Mouse (Mus musculus) embryonic stem cell, embryonic (primary cell): Measurements from ENCODE around the gene Fbxo42.

Experiments used
- CTCF ChIA-PET, 4 experiments: fragments of 300-600 bp in 2 of 4; fragments of 350-600 bp in 2 of 4; sonication (Branson Sonifier 250); formaldehyde crosslinking; loops; one replicate each; lab custom pipeline; 2022; ENCODE audit warnings: inconsistent platforms in 2 of 4; lab: Charles Lee
- POLR2A ChIA-PET, 4 experiments: fragments of 300-600 bp in 2 of 4; fragments of 350-600 bp in 2 of 4; sonication (Branson Sonifier 250); formaldehyde crosslinking; loops; one replicate each; lab custom pipeline; 2022; ENCODE audit warnings: antibody characterized with exemption in 4 of 4, inconsistent platforms in 1 of 4; lab: Charles Lee

Gene Fbxo42

GRCm38 (mm10) chr4:141146491-141147033, 1.2 kb upstream of the Fbxo42 start:
- ChIA-PET POLR2A (interaction anchor here (0.7 to 14.7 kb wide), 24 partner anchors 10 to 238 kb away, joined by 3 to 160 read pairs (median 4); partner anchors contain the start of gene Szrd1 (in 1 of the 4)), CTCF (interaction anchor here in 3 of 4 experiments (0.6 to 1.7 kb wide), 23 partner anchors 10 to 125 kb away, joined by 3 to 46 read pairs (median 4); no protein-coding TSS in a partner anchor)

DNA sequence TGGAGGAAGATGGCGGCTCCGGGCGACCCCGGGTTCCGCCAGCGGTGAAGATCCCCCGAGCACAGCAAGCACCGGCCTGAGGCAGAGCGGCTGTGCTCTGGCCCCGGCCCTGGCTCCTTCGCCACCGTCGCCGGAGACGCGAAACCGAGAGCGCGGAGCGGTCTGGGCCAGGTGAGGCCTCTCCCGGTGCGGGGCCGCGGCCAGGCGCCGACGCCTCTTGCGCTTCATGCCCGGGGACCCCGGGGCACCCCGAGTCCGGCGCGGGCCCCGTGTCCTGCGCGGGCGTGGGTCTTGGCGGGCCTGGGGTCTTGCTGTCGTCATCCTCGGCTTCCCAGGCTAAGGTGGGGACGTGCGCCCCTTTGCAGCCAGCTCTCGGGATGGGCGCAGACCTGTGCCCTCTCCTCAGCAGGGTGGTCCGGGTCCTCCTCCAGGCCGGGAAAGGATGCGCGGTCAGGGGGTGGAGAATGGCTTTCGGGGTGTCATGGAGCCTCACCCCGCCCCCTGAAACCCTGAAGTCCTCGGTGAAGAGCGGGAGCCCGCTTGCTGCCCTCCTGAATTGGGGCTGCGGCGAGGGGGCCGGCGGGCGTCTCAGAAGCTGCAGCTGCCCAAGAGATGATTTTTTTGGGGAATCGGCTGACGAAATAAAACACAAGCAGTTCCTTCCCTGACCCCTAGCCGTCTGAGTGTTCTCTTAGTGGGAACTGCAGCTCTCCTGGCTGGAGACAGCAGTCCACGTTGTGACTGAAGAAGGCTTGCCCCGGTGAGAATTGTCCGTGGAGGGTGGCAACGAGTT, 492 bp downstream of the Fbxo42 start:
- CTCF ChIA-PET = interaction anchor here (0.5 to 1.9 kb wide), 38 partner anchors 9 to 1222 kb away, joined by 3 to 46 read pairs (median 4); partner anchors contain the start of genes Necap2 (in 2 of the 4) and Szrd1 (in 1 of the 4)
- POLR2A ChIA-PET = interaction anchor here (0.6 to 14.7 kb wide), 50 partner anchors 9 to 504 kb away, joined by 3 to 160 read pairs (median 3); partner anchors contain the start of genes Szrd1 (in 3 of the 4), Necap2 (in 1 of the 4) and Tmem82 (in 1 of the 4)

DNA sequence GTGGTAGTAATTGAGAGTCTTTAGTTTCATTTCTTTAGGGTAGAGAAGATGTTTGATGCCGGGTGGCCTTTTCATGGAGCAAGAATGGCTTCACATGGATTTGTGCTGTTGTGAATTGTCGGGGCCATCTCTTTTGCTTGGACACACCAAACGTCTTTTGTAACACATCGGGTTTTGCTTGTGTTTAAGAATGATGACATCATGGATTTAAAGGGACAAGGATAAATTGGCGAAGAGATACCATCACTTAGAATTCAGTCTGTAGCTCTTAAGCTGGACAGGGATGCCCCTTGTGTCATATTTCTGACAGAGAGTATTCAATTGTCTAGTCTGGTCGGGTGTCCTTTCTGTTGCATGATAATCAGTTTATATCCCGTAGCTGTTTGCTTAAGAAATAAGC, 1.4 kb downstream of the Fbxo42 start:
- ChIA-PET CTCF (interaction anchor here in 1 of 4 experiments (1.0 kb wide), 1 partner anchor 16 kb away, joined by 3 read pairs; no protein-coding TSS in a partner anchor), POLR2A (interaction anchor here (0.6 to 14.7 kb wide), 10 partner anchors 10 to 134 kb away, joined by 3 to 160 read pairs (median 6); partner anchors contain the start of gene Szrd1 (in 2 of the 4))

DNA sequence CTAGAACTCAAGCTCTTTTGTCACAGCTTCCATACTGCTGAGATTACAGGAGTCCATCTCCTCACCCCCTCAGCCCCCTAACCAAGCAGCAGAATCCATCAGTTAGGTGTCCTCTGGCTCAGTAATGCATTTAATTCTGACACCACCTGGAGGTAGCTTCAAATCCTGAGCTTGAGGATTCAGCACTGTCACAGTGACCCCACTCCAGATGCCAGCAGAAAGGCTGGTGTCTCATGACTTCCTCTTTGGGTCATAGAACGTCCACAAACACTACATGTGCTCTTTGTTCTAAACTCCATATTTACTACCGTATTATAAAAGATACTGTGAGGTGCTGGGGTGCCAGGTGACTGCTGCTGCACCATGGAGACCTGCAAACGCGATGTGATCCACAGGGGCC, 9.8 kb downstream of the Fbxo42 start:
- ChIA-PET CTCF (interaction anchor here in 3 of 4 experiments (0.6 to 2.5 kb wide), 5 partner anchors 8 to 120 kb away, joined by 3 to 9 read pairs (median 4); partner anchors contain the start of gene Fbxo42 (in 1 of the 3)), POLR2A (interaction anchor here in 3 of 4 experiments (0.8 to 12.0 kb wide), 6 partner anchors 9 to 13 kb away, joined by 4 to 160 read pairs (median 6); partner anchors contain the start of genes Fbxo42 (in 2 of the 3) and Szrd1 (in 1 of the 3))

DNA sequence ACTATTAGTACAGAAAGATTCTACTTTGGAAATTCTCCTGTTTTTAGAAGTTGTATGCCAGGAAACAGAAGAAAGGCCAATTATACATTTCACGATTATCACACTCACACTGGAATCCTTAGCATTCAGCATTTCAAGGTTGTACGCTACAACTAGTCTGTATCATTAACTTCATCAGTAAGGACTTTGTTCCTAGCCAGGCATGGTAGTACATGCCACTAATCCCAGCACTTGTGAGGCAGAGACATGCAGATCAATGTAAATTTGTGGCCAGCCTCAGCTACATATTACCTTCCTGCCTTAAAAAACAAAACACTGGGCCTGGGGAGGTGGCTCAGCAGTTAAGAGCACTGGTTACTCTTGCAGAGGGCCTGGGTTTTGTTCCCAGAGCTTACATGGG, 10.9 kb downstream of the Fbxo42 start:
- POLR2A ChIA-PET = interaction anchor here (0.7 to 12.0 kb wide), 11 partner anchors 9 to 126 kb away, joined by 3 to 160 read pairs (median 3); partner anchors contain the start of genes Fbxo42 (in 3 of the 4) and Szrd1 (in 1 of the 4)
- CTCF ChIA-PET = interaction anchor here in 3 of 4 experiments (0.6 to 2.5 kb wide), 6 partner anchors 8 to 405 kb away, joined by 3 to 12 read pairs (median 6); partner anchors contain the start of gene Fbxo42 (in 2 of the 3)

DNA sequence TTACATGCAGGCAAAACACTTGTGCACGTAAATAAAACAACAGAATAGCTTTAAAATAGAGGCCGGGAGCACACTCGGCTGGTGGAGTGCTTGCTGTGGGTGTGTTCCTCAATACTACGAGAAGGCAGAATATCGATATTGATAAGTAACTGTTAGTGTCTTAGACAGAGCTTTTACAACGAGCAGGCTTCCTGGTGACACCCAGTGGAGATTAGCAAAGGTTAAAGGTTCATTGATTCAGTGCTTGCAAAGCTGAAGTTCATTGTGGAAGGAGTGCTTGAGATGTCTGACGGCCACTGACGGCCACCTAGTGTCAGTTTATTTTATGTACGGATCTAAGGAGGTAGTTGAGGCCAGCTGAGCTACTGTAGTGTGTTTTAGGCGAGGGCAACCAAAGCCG, 11.4 kb downstream of the Fbxo42 start:
- ChIA-PET CTCF (interaction anchor here in 3 of 4 experiments (0.6 to 2.5 kb wide), 12 partner anchors 7 to 1129 kb away, joined by 3 to 12 read pairs (median 4); partner anchors contain the start of gene Fbxo42 (in 2 of the 3)), POLR2A (interaction anchor here (0.7 to 12.0 kb wide), 10 partner anchors 9 to 126 kb away, joined by 3 to 160 read pairs (median 3); partner anchors contain the start of genes Fbxo42 (in 3 of the 4) and Szrd1 (in 1 of the 4))

DNA sequence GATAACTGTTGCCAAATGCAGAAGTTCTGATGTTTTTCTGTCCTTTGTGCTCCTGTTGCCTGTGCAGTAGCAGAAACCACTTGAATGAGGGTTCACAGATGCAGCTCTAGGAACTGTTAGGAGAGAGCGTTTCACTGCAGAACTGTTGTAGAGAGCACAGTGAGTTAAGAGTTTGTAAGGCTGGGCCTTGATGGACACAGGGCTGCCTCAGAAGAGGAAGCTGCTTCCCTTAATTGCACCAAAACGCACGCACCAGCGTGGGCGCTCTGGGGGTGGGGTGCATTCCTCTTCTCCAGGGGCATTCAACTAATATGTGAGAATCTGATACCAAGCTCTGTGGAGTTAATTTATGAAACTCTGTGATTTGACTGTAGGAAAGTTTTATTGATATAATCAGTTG, 12.0 kb downstream of the Fbxo42 start:
- POLR2A ChIA-PET = interaction anchor here (0.6 to 12.0 kb wide), 8 partner anchors 8 to 125 kb away, joined by 3 to 160 read pairs (median 3); partner anchors contain the start of genes Fbxo42 (in 2 of the 4) and Szrd1 (in 1 of the 4)
- CTCF ChIA-PET = interaction anchor here in 2 of 4 experiments (0.6 to 1.8 kb wide), 11 partner anchors 8 to 1130 kb away, joined by 3 to 12 read pairs (median 3); partner anchors contain the start of gene Fbxo42 (in 2 of the 2)

DNA sequence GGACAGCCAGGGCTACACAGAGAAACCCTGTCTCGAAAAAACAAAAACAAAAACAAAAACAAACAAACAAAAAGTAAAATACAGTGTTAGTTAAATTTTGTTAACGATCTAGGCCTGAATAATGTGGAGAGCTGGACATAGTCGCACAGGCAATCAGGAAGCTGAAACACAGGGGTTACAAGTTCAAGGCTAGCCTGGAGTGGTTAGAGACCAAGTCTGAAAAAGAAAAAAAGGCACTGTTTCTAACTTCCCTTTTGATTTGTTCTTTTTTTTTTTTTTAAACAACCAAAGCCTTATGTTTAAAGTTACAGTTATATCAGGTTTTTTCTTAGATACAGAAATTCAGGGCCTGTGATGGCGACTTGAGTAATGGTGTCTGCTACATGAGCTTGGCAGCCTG, 12.5 kb downstream of the Fbxo42 start:
- ChIA-PET POLR2A (interaction anchor here (0.5 to 12.0 kb wide), 10 partner anchors 8 to 150 kb away, joined by 3 to 160 read pairs (median 3); partner anchors contain the start of genes Fbxo42 (in 1 of the 4) and Szrd1 (in 1 of the 4)), CTCF (interaction anchor here in 1 of 4 experiments (0.6 to 1.8 kb wide), 5 partner anchors 7 to 227 kb away, joined by 3 to 6 read pairs (median 3); no protein-coding TSS in a partner anchor)

DNA sequence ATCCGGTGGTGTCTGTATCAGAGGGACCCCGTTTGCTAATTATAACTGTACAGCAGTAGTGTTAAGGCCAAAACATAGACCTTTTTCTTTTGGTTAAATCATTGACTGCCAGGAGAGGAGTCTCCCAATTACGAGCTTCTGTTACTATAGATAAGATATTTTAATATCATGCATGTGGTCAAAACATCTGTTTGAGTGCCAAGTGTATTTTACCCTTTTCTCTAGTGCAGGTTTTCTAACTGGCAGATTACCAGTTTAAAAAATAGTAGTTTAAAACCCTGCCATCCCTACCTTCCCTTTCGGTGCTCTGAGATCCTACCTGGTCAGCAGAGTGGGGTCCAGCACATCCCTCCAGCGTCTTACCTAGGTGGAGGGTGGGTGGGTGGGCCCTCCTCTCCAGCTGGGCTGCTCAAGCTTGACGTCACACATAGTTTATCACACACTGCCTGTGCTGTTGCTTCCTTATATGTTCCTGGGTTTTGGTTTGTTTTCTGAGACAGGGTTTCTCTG, 14.0 kb downstream of the Fbxo42 start:
- ChIA-PET POLR2A (interaction anchor here in 2 of 4 experiments (1.1 to 12.0 kb wide), 6 partner anchors 10 to 264 kb away, joined by 3 to 160 read pairs (median 3); partner anchors contain the start of genes Fbxo42 (in 2 of the 2) and Szrd1 (in 1 of the 2)), CTCF (interaction anchor here in 2 of 4 experiments (0.9 to 3.2 kb wide), 2 partner anchors 20 to 44 kb away, joined by 5 to 12 read pairs; no protein-coding TSS in a partner anchor)

GRCm38 (mm10) chr4:141163729-141164128, 16.0 kb downstream of the Fbxo42 start:
- ChIA-PET POLR2A (interaction anchor here in 3 of 4 experiments (0.5 to 12.0 kb wide), 13 partner anchors 15 to 351 kb away, joined by 3 to 160 read pairs (median 3); partner anchors contain the start of genes Fbxo42 (in 2 of the 3) and Szrd1 (in 1 of the 3)), CTCF (interaction anchor here in 3 of 4 experiments (0.5 to 5.9 kb wide), 8 partner anchors 13 to 294 kb away, joined by 3 to 46 read pairs (median 6); partner anchors contain the start of gene Fbxo42 (in 1 of the 3))

- ChIA-PET POLR2A (interaction anchor here (0.6 to 12.0 kb wide), 55 partner anchors 9 to 665 kb away, joined by 3 to 160 read pairs (median 4); partner anchors contain the start of genes Fbxo42 (in 3 of the 4), Rsg1 (in 2 of the 4), Casp9 (in 1 of the 4) and Epha2 (in 1 of the 4)), CTCF (interaction anchor here (0.6 to 5.9 kb wide), 25 partner anchors 9 to 400 kb away, joined by 3 to 46 read pairs (median 4); partner anchors contain the start of gene Fbxo42 (in 4 of the 4))
These were observed 18.1 kb downstream of the Fbxo42 start for GRCm38 (mm10) chr4:141165744-141166292.

DNA sequence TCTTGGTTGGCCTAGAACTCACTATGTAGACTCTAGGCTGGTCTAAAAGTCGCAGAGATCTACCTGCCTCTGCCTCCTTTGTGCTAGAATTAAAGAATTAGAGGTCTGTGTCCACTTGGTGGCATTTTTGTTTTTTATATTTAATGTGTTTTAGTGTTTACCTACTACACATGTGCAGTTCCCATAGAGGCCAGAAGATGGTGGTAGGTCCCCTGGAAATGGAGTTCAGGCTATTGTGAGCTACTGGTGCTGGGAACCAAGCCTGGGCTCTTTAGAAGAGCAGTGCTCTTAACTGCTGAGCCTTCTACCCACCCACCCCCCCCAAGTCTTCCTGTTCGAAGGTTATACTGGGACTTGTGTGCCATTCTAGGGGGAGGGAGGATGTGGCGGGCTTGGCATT, 19.4 kb downstream of the Fbxo42 start:
- CTCF ChIA-PET = interaction anchor here (0.5 to 5.9 kb wide), 53 partner anchors 8 to 1807 kb away, joined by 3 to 46 read pairs (median 4); partner anchors contain the start of genes Fbxo42 (in 2 of the 4), Necap2 (in 1 of the 4) and Srarp (in 1 of the 4)
- POLR2A ChIA-PET = interaction anchor here in 3 of 4 experiments (0.5 to 12.0 kb wide), 47 partner anchors 9 to 1244 kb away, joined by 3 to 160 read pairs (median 4); partner anchors contain the start of genes Szrd1 (in 2 of the 3) and Fbxo42 (in 1 of the 3)

GRCm38 (mm10) chr4:141172121-141172520, 24.4 kb downstream of the Fbxo42 start:
- CTCF ChIA-PET = interaction anchor here in 1 of 4 experiments (1.1 kb wide), 1 partner anchor 22 kb away, joined by 3 read pairs; no protein-coding TSS in a partner anchor

DNA sequence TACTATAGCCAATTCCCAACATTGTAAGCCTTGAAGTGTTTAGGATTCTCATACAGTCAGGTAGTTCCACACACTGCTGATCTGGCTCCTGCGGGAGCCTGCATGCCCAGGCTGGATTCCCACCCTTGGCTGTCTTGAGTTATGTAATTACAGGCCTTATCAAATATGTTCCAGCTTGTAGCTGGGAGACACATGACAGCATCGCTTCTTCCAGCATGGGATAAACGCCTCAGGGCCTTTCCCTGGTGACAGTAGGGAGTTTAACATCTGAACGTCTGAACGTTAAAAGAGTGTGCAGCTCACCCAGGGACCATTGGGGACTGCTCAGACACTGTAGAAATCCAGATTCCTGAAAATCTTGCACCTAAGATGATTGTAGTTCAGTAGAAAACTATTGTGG, 28.1 kb downstream of the Fbxo42 start:
- ChIA-PET CTCF (interaction anchor here in 2 of 4 experiments (1.4 to 1.7 kb wide), 2 partner anchors 8 to 9 kb away, joined by 4 read pairs; no protein-coding TSS in a partner anchor), POLR2A (interaction anchor here in 2 of 4 experiments (0.5 to 2.2 kb wide), 4 partner anchors 9 to 87 kb away, joined by 3 to 13 read pairs (median 6); no protein-coding TSS in a partner anchor)

More at GRCm38 (mm10) chr4:141172121-141172520, 24.4 kb downstream of the Fbxo42 start:
- POLR2A ChIA-PET = interaction anchor here in 2 of 4 experiments (0.6 to 1.5 kb wide), 4 partner anchors 10 to 815 kb away, joined by 3 to 4 read pairs (median 3); no protein-coding TSS in a partner anchor

- ChIA-PET CTCF (interaction anchor here in 2 of 4 experiments (1.4 to 1.9 kb wide), 3 partner anchors 9 to 34 kb away, joined by 4 read pairs; no protein-coding TSS in a partner anchor), POLR2A (interaction anchor here in 3 of 4 experiments (0.5 to 2.2 kb wide), 5 partner anchors 9 to 86 kb away, joined by 3 to 13 read pairs (median 4); no protein-coding TSS in a partner anchor)
These were observed 28.7 kb downstream of the Fbxo42 start for GRCm38 (mm10) chr4:141176328-141176838.
